Mouse (Mus musculus): ENCODE results near the gene Dusp2. TPM values are rescaled to one million over a fixed set of nuclear protein-coding genes. Genes with fewer than 3 reads are reported as not detected.

Dusp2 gene
- total and polyA plus RNA-seq, 3 experiments = 0.11 TPM; not detected in 2

DNA sequence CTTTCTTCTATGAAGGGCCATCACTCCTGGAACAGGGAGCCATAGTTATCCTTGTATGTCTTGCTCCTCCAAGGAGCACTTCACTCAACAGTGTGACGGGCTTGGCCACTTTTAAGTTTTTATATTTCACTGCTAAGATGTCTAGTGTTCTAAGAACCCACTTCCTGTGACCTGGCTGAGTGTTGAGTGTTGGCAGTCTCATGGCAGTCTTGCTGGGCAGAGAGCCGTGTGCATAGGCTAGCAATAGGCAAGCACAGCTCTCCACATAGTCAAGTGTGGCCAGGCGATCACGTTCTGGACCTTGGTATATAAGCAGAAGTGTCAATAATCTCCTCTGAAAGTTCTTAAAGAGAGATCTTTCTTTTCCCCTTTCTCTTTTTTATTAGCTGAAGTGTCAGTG, 17.8 kb upstream of the Dusp2 start:
- ATAC-seq (ENCODE audit: extremely low read depth, insufficient number of reproducible peaks, low FRiP score, poor library complexity, severe bottlenecking) (no peak), DNase-seq (ENCODE audit: low spot score) (no peak)
- no peak for TF ChIP-seq POLR2AphosphoS5 (IDR thresholded peaks at IDR 0.05; ENCODE audit: insufficient replicate concordance, low read depth, low read length)
- TF ChIP-seq GATA1 (IDR thresholded peaks at IDR 0.05; ENCODE audit: borderline replicate concordance, low read length) = no peak
- TF ChIP-seq GATA2 (IDR thresholded peaks at IDR 0.05; ENCODE audit: borderline replicate concordance, low read depth, low read length) = no peak
- no peak for TF ChIP-seq TAL1 (conservative IDR thresholded peaks at IDR 0.05; ENCODE audit: low read depth, low read length)
- TF ChIP-seq CTCF (IDR thresholded peaks at IDR 0.05; ENCODE audit: low read depth, low read length) = no peak
- no peaks in the 10 kb centered on the region for H3K36me3 ChIP-seq (replicated peaks)
- H3K4me3 ChIP-seq (ENCODE audit: low read depth, low read length) = no peak overlapping the region
- no peaks in the 10 kb centered on the region for H3K4me1 ChIP-seq (ENCODE audit: insufficient read depth, low read depth, low read length)
- H3K9me3 ChIP-seq (replicated peaks) = no peaks in the 10 kb centered on the region
- peaks cover 28% of the 10 kb centered on the region for H3K27me3 ChIP-seq (ENCODE audit: insufficient read depth, low read length)

DNA sequence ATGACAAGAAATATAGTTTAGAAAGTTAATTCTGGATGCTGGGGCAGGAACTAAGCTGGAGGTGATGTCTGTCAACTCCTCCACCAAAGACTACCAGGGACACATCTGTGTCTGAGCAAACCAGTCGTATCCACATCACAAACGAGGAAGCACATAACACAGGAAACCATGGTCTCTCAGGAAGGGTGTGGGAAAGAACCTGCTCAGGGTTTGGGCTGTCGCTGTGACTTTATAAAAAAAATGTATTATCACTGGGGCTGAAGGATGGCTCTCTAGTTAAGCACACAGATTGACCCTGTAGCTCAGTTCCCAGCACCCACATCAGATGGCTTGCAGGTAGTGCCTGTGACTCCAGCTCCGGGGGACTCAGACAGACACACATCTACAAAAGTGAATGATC, 16.9 kb upstream of the Dusp2 start:
- H3K4me1 ChIP-seq (ENCODE audit: insufficient read depth, low read depth, low read length) = no peaks in the 10 kb centered on the region
- DNase-seq (ENCODE audit: low spot score) = no peak
- no peak for ATAC-seq (ENCODE audit: extremely low read depth, insufficient number of reproducible peaks, low FRiP score, poor library complexity, severe bottlenecking)

DNA sequence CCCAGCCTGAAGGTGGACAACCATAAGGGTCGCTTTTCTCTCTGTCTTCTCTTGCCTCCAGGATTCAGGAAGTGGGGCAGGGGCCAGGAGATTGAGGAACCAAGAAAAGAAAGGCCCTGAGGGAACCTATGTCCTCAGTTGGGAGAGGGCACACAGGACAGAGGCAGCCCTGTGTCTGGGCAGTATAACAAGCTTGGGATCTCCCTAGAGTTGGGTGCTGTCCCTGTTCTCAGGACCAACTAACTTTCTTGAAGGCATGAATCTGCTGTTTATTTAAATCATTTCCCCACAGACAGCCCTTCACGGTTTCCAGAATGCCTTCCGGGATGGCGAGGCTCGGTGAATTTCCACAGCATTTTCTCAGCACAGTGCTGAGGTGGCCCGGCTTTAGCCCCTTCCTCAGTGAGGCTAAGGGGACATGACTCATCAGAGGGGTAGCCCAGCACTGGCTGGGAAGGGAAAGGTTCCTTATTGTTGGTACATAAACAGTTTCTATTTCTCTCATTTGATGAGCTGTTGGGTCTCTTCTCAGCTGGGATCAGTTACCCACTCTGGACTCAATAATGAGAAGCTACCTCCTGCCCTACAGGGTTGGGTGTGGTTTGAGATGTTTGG, 13.2 kb upstream of the Dusp2 start:
- Histone ChIP-seq H3K36me3 (replicated peaks) (no peaks in the 10 kb centered on the region), H3K9me3 (replicated peaks) (no peaks in the 10 kb centered on the region), H3K4me1 (ENCODE audit: insufficient read depth, low read depth, low read length) (no peaks in the 10 kb centered on the region; the same call in 1 of the 2 replicates), H3K4me3 (ENCODE audit: low read depth, low read length) (no peak overlapping the region), H3K27me3 (ENCODE audit: insufficient read depth, low read length) (peaks cover 38% of the 10 kb centered on the region)
- DNase-seq (ENCODE audit: low spot score) (no peak), ATAC-seq (ENCODE audit: extremely low read depth, insufficient number of reproducible peaks, low FRiP score, poor library complexity, severe bottlenecking) (no peak)
- no peak for TF ChIP-seq GATA2 (IDR thresholded peaks at IDR 0.05; ENCODE audit: borderline replicate concordance, low read depth, low read length)

More for the DNA sequence above, 16.9 kb upstream of the Dusp2 start:
- peaks cover 26% of the 10 kb centered on the region for H3K27me3 ChIP-seq (ENCODE audit: insufficient read depth, low read length)
- no peak overlapping the region for H3K4me3 ChIP-seq (ENCODE audit: low read depth, low read length)
- H3K9me3 ChIP-seq (replicated peaks) = no peaks in the 10 kb centered on the region
- TF ChIP-seq GATA1 (IDR thresholded peaks at IDR 0.05; ENCODE audit: borderline replicate concordance, low read length) = no peak
- TF ChIP-seq TAL1 (conservative IDR thresholded peaks at IDR 0.05; ENCODE audit: low read depth, low read length) = no peak
- no peak for TF ChIP-seq GATA2 (IDR thresholded peaks at IDR 0.05; ENCODE audit: borderline replicate concordance, low read depth, low read length)
- no peak for TF ChIP-seq CTCF (IDR thresholded peaks at IDR 0.05; ENCODE audit: low read depth, low read length)
- no peak for TF ChIP-seq POLR2AphosphoS5 (IDR thresholded peaks at IDR 0.05; ENCODE audit: insufficient replicate concordance, low read depth, low read length)
- H3K36me3 ChIP-seq (replicated peaks) = no peaks in the 10 kb centered on the region

DNA sequence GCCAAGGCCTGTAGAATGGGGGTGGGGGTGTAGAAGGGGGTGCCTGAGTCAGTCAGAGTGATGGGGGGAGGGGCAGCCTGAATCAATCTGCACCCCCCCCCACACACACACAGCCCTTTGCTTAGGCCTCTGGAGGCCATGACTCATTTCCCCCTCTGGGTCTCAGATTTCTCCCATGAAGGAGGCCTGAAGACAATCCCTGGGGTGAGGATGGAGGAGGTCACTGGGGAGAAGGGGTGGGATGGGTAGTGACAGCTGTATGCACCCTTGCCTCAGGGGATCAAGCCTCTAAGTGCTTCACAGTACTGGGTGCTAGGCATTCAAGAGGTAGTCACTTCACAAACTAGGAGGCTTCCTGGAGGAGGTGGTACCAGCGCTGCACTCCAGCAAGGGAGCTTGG, 12.3 kb upstream of the Dusp2 start:
- H3K9me3 ChIP-seq (replicated peaks) = no peaks in the 10 kb centered on the region
- TF ChIP-seq POLR2AphosphoS5 (IDR thresholded peaks at IDR 0.05; ENCODE audit: insufficient replicate concordance, low read depth, low read length) (no peak), CTCF (IDR thresholded peaks at IDR 0.05; ENCODE audit: low read depth, low read length) (no peak), TAL1 (conservative IDR thresholded peaks at IDR 0.05; ENCODE audit: low read depth, low read length) (no peak), GATA1 (IDR thresholded peaks at IDR 0.05; ENCODE audit: borderline replicate concordance, low read length) (no peak), GATA2 (IDR thresholded peaks at IDR 0.05; ENCODE audit: borderline replicate concordance, low read depth, low read length) (no peak)
- no peaks in the 10 kb centered on the region for H3K36me3 ChIP-seq (replicated peaks)
- H3K4me3 ChIP-seq (ENCODE audit: low read depth, low read length) = no peak overlapping the region
- peaks cover 45% of the 10 kb centered on the region for H3K27me3 ChIP-seq (ENCODE audit: insufficient read depth, low read length)
- ATAC-seq (ENCODE audit: extremely low read depth, insufficient number of reproducible peaks, low FRiP score, poor library complexity, severe bottlenecking) = no peak
- peaks cover 3% of the 10 kb centered on the region; the same call in 1 of the 2 replicates for H3K4me1 ChIP-seq (ENCODE audit: insufficient read depth, low read depth, low read length)
- DNase-seq (ENCODE audit: low spot score) = no peak

DNA sequence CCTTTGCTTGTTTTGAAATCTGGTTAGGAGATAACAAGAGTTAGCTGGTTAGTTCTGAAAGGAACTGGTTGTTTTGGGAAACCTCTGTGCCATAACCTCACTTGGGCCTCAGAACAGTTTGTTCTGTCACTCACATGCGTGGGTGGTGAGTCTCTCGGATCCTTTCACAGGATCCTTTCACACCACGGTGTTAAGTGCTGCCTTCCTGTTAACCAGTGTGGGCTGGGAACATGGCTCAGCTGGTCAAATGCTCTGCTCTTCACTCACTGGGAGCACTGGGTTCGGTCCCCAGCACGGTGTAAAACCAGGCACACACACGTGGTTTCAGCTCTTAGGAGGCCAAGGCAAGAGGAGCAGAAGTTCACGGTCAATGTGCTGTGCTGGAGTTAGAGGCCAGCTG, 11.5 kb upstream of the Dusp2 start:
- Histone ChIP-seq H3K27me3 (ENCODE audit: insufficient read depth, low read length) (peaks cover 46% of the 10 kb centered on the region), H3K36me3 (replicated peaks) (no peaks in the 10 kb centered on the region), H3K4me1 (ENCODE audit: insufficient read depth, low read depth, low read length) (peaks cover 5% of the 10 kb centered on the region; the same call in 1 of the 2 replicates), H3K9me3 (replicated peaks) (no peaks in the 10 kb centered on the region), H3K4me3 (ENCODE audit: low read depth, low read length) (no peak overlapping the region)
- TF ChIP-seq CTCF (IDR thresholded peaks at IDR 0.05; ENCODE audit: low read depth, low read length) = no peak
- TF ChIP-seq GATA1 (IDR thresholded peaks at IDR 0.05; ENCODE audit: borderline replicate concordance, low read length) = no peak
- TF ChIP-seq POLR2AphosphoS5 (IDR thresholded peaks at IDR 0.05; ENCODE audit: insufficient replicate concordance, low read depth, low read length) = no peak
- no peak for TF ChIP-seq GATA2 (IDR thresholded peaks at IDR 0.05; ENCODE audit: borderline replicate concordance, low read depth, low read length)
- TF ChIP-seq TAL1 (conservative IDR thresholded peaks at IDR 0.05; ENCODE audit: low read depth, low read length) = no peak
- DNase-seq (ENCODE audit: low spot score) (no peak), ATAC-seq (ENCODE audit: extremely low read depth, insufficient number of reproducible peaks, low FRiP score, poor library complexity, severe bottlenecking) (no peak)

DNA sequence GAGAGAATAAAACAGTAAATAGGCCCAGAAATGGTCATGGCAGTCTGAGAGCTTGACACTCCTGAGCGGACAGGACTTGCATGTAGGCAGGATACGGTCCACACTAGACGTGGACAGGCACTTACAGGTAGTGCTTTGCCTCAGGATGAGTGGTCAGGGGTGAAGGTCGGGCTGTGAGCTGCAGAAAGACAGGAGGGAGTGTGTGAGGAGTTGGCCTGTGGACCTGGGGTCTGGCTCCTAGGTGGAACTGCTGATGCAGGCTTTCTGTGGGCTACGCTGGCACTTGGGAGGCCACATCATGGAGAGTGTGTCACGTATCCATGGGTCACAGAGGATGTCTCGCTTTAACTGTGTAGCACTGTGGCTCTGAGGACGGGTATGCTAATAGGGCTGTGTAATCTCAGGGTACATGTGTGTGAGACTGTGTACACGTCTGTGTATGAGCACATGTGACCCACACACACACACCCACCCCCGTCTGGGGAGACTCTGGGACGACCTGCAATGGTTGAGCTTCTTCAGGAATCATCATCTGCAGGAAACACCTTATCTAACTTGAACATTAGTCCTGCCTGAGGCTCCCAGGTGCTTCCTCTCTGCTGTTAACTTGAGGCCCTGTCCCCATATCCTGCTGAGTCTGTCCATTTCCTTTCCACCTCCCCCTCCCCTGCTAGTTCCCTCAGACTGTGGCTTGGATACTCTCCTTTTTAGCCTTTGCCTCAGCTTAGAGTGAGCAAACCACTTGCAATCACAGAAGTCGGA, 7.7 kb upstream of the Dusp2 start:
- no peaks in the 10 kb centered on the region for H3K9me3 ChIP-seq (replicated peaks)
- no peaks in the 10 kb centered on the region for H3K36me3 ChIP-seq (replicated peaks)
- H3K27me3 ChIP-seq (ENCODE audit: insufficient read depth, low read length) = peaks cover 56% of the 10 kb centered on the region
- H3K4me1 ChIP-seq (ENCODE audit: insufficient read depth, low read depth, low read length) = peaks cover 5% of the 10 kb centered on the region; the same call in 1 of the 2 replicates
- H3K4me3 ChIP-seq (ENCODE audit: low read depth, low read length) = no peak overlapping the region
- ATAC-seq (ENCODE audit: extremely low read depth, insufficient number of reproducible peaks, low FRiP score, poor library complexity, severe bottlenecking) (peak; percentile 28; the same call in 1 of the 2 replicates), DNase-seq (ENCODE audit: low spot score) (no peak)
- no peak for TF ChIP-seq GATA2 (IDR thresholded peaks at IDR 0.05; ENCODE audit: borderline replicate concordance, low read depth, low read length)
- TF ChIP-seq POLR2AphosphoS5 (IDR thresholded peaks at IDR 0.05; ENCODE audit: insufficient replicate concordance, low read depth, low read length) = no peak
- TF ChIP-seq TAL1 (conservative IDR thresholded peaks at IDR 0.05; ENCODE audit: low read depth, low read length) = no peak
- TF ChIP-seq CTCF (IDR thresholded peaks at IDR 0.05; ENCODE audit: low read depth, low read length) = no peak
- TF ChIP-seq GATA1 (IDR thresholded peaks at IDR 0.05; ENCODE audit: borderline replicate concordance, low read length) = no peak
